23 mouse cellular contexts compared by ENCODE assay signal in the genomic region with DNA sequence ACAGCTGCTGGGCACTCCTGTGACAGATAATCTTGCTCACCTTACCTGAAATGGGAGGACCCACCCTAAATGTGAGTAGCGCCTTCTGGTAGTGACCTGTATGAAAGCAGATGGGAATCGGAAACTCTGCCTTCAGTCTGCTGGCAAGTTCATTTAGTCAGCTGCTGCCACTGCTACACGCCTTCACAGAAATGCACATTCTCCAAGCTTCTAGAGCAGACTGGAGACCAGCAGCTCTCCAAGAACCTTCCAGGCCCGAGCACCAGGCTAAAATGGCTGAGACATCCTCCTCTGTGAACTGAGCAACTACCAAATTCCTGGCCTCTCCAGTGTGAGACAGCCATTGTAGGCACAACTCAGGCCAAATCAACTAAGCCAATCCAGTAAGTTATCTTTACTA. TPM values are rescaled to one million over a fixed set of nuclear protein-coding genes. Genes with fewer than 3 reads are reported as not detected.
DNase-seq lines count a peak whose midpoint lies in the region; ATAC-seq lines count a peak whose summit lies in the region.
"Had no signal": no experiment of that assay in that cellular context is flagged by ENCODE, and none has a peak within 500 bp of the region (broad histone marks: within the 10 kb centered on the region; RNA-seq: fewer than 3 reads in every experiment).

No protein-coding gene starts in this region.

- H3K9ac ChIP-seq in midbrain, embryonic 11.5 days (ENCODE audit: low read length): no peak overlapping the region
- no peak overlapping the region for H3K9ac ChIP-seq in midbrain, embryonic 14.5 days (replicated peaks; ENCODE audit: low read length)
- no peak overlapping the region for H3K9ac ChIP-seq in forebrain, embryonic 15.5 days (replicated peaks)
- H3K9ac ChIP-seq: embryonic facial prominence, embryonic 12.5 days; forebrain, embryonic 13.5 days had no signal

- DNase-seq in frontal cortex, postnatal 25 days (ENCODE audit: low spot score in 2 of 2): no peak
- peak; percentile 23 for DNase-seq in midbrain, embryonic 11.5 days (ENCODE audit: low spot score, missing footprints)
- DNase-seq in midbrain, embryonic 14.5 days: no peak
- DNase-seq: adrenal gland, adult 8-10 months; adrenal gland, postnatal 14 days; adrenal gland, postnatal 36 days; B cell, adult 2 months; cerebellum, adult 11 months; cerebellum, adult 18-20 months; cerebellum, adult 8-10 months; cerebellum, adult 9-11 months; cerebellum, postnatal 25 days had no signal

- peak; percentile 58 for ATAC-seq in frontal cortex, adult (ENCODE audit: low TSS enrichment)
- ATAC-seq in midbrain, embryonic 11.5 days (ENCODE audit: low FRiP score): no peak
- ATAC-seq in midbrain, embryonic 14.5 days (ENCODE audit: low FRiP score, low TSS enrichment): no peak
- no peak for ATAC-seq in forebrain, embryonic 15.5 days (replicated peaks)
- ATAC-seq: activated CD4-positive, CD25-positive, alpha-beta regulatory T cell, adult 4 months; CD4-positive, CD25-positive, alpha-beta regulatory T cell, adult 4 months; forebrain, embryonic 13.5 days; forebrain, embryonic 16.5 days; Patski had no signal

- no peak overlapping the region for H3K4me2 ChIP-seq in midbrain, embryonic 11.5 days
- H3K4me2 ChIP-seq in midbrain, embryonic 14.5 days (ENCODE audit: low read length): no peak overlapping the region
- H3K4me2 ChIP-seq in forebrain, embryonic 15.5 days (replicated peaks): no peak overlapping the region
- H3K4me2 ChIP-seq: embryonic facial prominence, embryonic 12.5 days; forebrain, embryonic 13.5 days had no signal

- H3K27ac ChIP-seq in midbrain, embryonic 11.5 days (ENCODE audit: low read depth, low read length): no peak overlapping the region
- H3K27ac ChIP-seq in midbrain, embryonic 14.5 days (replicated peaks; ENCODE audit: low read depth, low read length): no peak overlapping the region
- no peak overlapping the region for H3K27ac ChIP-seq in forebrain, embryonic 15.5 days (replicated peaks)
- H3K27ac ChIP-seq: embryonic facial prominence, embryonic 10.5 days; embryonic facial prominence, embryonic 12.5 days; forebrain, embryonic 13.5 days had no signal

- H3K4me1 ChIP-seq in midbrain, embryonic 11.5 days (ENCODE audit: control insufficient read depth, insufficient read depth, low read length): no peaks in the 10 kb centered on the region
- no peaks in the 10 kb centered on the region for H3K4me1 ChIP-seq in midbrain, embryonic 14.5 days (ENCODE audit: control insufficient read depth, insufficient read depth, low read length)
- no peaks in the 10 kb centered on the region for H3K4me1 ChIP-seq in forebrain, embryonic 15.5 days
- H3K4me1 ChIP-seq: embryonic facial prominence, embryonic 10.5 days; embryonic facial prominence, embryonic 12.5 days; forebrain, embryonic 13.5 days had no signal

- H3K9me3 ChIP-seq in midbrain, embryonic 11.5 days (ENCODE audit: control insufficient read depth, low read length): no peaks in the 10 kb centered on the region
- no peaks in the 10 kb centered on the region for H3K9me3 ChIP-seq in midbrain, embryonic 14.5 days (ENCODE audit: control insufficient read depth, low read length)
- no peaks in the 10 kb centered on the region for H3K9me3 ChIP-seq in forebrain, embryonic 15.5 days
- H3K9me3 ChIP-seq: embryonic facial prominence, embryonic 10.5 days; embryonic facial prominence, embryonic 12.5 days; forebrain, embryonic 13.5 days; G1E had no signal

- no peaks in the 10 kb centered on the region for H3K27me3 ChIP-seq in midbrain, embryonic 11.5 days (ENCODE audit: control insufficient read depth, insufficient read depth, low read length)
- no peaks in the 10 kb centered on the region for H3K27me3 ChIP-seq in midbrain, embryonic 14.5 days (ENCODE audit: control insufficient read depth, insufficient read depth, low read length)
- H3K27me3 ChIP-seq in forebrain, embryonic 15.5 days: no peaks in the 10 kb centered on the region
- H3K27me3 ChIP-seq: CH12.LX; embryonic facial prominence, embryonic 12.5 days; forebrain, embryonic 13.5 days had no signal

- H3K4me3 ChIP-seq in midbrain, embryonic 11.5 days (ENCODE audit: low read depth, low read length): no peak overlapping the region
- H3K4me3 ChIP-seq in midbrain, embryonic 14.5 days (replicated peaks; ENCODE audit: low read depth, low read length): no peak overlapping the region
- no peak overlapping the region for H3K4me3 ChIP-seq in forebrain, embryonic 15.5 days
- H3K4me3 ChIP-seq: embryonic facial prominence, embryonic 10.5 days; embryonic facial prominence, embryonic 12.5 days; forebrain, embryonic 13.5 days had no signal

- no peaks in the 10 kb centered on the region for H3K36me3 ChIP-seq in midbrain, embryonic 11.5 days (ENCODE audit: control insufficient read depth, insufficient read depth, low read length)
- peaks cover 29% of the 10 kb centered on the region for H3K36me3 ChIP-seq in midbrain, embryonic 14.5 days (ENCODE audit: control insufficient read depth, insufficient read depth, low read length)
- H3K36me3 ChIP-seq in forebrain, embryonic 15.5 days: peaks cover 20% of the 10 kb centered on the region
- H3K36me3 ChIP-seq: embryonic facial prominence, embryonic 12.5 days; G1E had no signal

- WGBS in midbrain, embryonic 11.5 days: 91% methylated on average over 4 of the region's 4 CpGs
- WGBS in midbrain, embryonic 14.5 days: 96% methylated on average over 4 of the region's 4 CpGs
- 84% methylated on average over 4 of the region's 4 CpGs for WGBS in forebrain, embryonic 15.5 days

RNA-seq across cellular contexts. Expression of gene Cacna1b, which starts 37.1 kb away (rescaled TPM):
- polyA plus RNA-seq in midbrain, embryonic 11.5 days (2014; fragmentation: Nextera tagmentation; extraction: Ambion mirVana): 1.2 and 1.7 TPM in 2 replicates
- 12.0 and 15.0 TPM in 2 replicates for polyA plus RNA-seq in midbrain, embryonic 14.5 days (2014; fragmentation: Nextera tagmentation; extraction: Ambion mirVana)
- polyA plus RNA-seq in forebrain, embryonic 15.5 days (2015; fragmentation: Nextera tagmentation; extraction: Ambion mirVana): 8.4 and 10.6 TPM in 2 replicates
- polyA plus RNA-seq: G1E had no signal
